Mouse (Mus musculus) heart, postnatal 0 days (tissue): ENCODE measurements at regions not wholly inside any gene's neighbourhood (a gene's known extent, or its start where the extent isn't known, plus 50 kb on each side); places are given as distances from the start of the nearest gene placed in this dataset.

Experiments used
- CTCF ChIP-seq: IDR thresholded peaks from 2 replicates; pipeline ENCODE4 v1.5.1; 2016; ENCODE audit warnings: antibody characterized with exemption, control low read depth, low read depth
- EP300 ChIP-seq: IDR thresholded peaks from 2 replicates; pipeline ENCODE4 v1.6.1; 2016; ENCODE audit warnings: antibody characterized with exemption, low read depth

- no peak for TF ChIP-seq EP300
- TF ChIP-seq CTCF: no peak
Measured at GRCm38 (mm10) chr4:70776273-70776672, 241.5 kb upstream of the Megf9 start.
